Mouse (Mus musculus) monocyte, adult 5-6 weeks (primary cell): Measurements from ENCODE around the gene Myocd. TPM values are rescaled to one million over a fixed set of nuclear protein-coding genes. Genes with fewer than 3 reads are reported as not detected.

Experiments used
- ATAC-seq: fragments of 153-309, 156-312 bp; replicated peaks from 2 replicates; pipeline ENCODE4 v1.8.0; 2017; ENCODE audit warnings: mild to moderate bottlenecking; ENCODE audit not compliant: low TSS enrichment, insufficient number of reproducible peaks, severe bottlenecking, poor library complexity, low FRiP score
- total RNA-seq: library from RNA; stranded (forward); fragments of 200-1000, 200-491, 200-594 nt; gene quantifications from 3 replicates; pipeline ENCODE4 v1.2.3, GENCODE M21; 2017

The Myocd gene
- total RNA-seq, 1 experiment from 2014 or later: not detected

DNA sequence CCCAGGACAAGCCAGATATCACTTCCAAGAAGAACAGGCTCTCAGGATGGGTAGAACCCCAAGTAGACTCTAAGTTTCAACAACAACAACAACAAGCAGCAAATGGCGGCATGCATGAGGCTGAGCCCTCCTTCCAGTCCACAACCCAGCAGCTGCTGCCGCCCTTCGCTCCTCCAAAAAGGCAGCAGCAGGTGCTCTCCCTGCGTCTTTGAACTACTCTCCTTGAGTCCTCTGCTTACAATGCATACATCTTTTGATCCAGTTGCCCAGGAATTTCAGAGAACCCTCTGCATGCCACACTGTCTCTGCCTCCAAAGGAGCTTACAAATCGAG is 111.2 kb downstream of the Myocd start:
- ATAC-seq: no peak

DNA sequence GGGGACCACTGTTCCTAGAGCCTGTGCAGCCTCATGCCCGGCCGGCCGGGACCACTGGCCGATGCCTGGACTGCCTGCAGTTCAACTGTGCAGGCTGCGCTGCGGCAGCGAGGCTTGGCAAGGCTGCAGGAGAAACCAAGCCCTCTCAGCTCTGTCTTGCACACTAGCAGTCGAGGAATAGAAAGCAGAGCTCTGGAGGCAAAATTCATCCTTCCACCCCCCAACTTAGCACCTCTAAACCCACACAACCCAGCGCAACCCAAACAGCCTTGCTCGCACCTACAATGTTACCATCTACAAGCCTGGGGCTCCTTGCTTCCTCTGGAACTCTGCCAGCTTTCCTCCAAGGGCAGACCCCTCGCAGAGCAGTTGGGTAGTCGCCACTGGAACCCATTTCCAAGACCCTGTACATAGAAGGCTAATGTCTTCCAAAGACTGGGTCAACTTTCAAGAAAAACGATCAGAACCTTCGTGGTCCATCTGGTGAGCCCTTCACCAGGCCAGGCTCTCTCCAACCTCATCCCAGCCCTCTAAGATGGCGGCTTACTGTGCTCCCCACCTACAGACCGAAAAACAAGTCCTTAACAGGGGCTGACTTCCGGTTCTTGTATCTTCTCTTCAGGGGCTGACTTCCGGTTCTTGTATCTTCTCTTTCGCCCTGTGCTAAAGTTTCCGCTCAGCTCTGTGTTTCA is 111.7 kb downstream of the Myocd start:
- ATAC-seq: no peak

DNA sequence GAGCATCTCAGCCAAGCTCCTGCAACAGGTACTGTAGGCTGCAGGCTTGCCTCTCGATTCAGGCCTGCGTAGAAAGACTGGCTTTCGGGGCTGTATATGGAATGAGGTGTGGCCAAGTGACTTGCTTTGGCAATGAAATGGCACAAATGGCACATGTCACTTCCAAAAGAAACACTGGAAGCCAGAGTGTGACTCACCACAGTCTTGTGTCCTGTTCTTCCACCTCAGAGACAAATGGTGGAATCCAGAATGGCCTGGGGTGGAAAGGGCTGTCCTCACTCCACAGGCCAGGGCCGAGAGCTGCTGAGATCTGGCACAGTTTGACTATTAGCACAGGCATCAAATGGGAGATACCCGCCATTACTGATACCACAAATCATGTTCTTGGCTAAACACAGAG is 116.8 kb downstream of the Myocd start:
- ATAC-seq: no peak

DNA sequence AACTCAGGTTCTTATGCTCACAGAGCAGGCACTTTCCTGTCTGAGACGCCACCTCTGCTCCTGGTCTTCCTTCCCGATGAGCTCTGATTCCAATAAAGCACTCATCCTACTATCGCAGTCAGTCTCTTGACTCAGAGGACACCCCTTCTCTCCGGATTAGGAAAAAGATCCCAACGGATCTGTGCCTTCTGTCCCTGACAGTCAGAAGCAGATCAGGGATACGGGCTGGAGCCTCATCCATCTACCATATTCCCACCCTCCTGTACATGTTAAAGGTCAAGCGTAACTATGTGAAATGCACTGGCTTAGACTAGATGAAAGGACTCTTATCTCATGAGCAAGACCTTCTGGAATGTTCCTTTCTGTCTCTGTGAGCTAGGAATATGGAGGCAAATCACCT is 121.3 kb downstream of the Myocd start:
- no peak for ATAC-seq

DNA sequence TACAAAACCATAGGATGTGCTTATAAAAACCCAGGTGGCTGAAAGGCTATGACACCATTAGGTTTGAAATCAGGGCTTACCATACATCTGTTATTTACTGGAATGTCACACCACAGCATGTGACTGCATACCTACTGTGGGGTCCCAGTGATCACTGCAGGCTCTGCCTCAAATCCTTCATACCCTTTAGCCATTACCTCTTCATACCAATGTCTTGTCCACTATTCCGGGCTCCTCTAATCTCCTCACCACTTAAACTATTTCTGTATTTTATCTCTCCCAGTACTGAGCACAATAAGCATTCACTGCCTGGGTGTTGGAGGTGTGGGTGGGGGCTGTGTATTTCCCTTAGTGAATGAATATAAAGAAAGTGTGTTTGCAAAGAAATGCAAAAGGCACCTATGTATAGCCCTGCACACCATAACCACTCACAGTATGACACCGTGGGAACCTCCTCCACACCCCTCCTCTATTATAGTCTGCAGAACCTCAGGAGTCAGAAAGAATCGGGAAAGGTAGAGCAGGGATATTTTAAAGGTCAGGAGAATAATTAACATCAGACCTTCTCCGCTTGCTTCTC is 126.9 kb downstream of the Myocd start:
- ATAC-seq: no peak

DNA sequence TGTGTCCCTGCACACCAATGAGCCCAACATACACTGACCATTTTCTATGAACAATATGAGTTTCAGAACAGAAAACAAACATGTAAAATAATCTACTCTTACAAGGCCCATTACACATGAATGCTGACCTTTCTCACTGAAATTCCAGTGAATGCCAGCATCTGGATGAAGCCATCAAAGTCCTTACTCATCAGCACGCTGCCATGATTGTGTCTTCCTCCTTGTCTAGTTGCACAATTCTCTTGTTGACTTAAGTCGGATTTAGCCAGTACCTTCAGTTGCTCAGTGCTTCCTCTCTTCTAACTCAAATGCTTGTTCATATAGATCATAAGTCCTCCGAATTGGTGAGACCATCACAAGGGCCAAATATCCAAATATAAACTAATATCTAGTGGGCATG is 130.8 kb downstream of the Myocd start:
- ATAC-seq: no peak

DNA sequence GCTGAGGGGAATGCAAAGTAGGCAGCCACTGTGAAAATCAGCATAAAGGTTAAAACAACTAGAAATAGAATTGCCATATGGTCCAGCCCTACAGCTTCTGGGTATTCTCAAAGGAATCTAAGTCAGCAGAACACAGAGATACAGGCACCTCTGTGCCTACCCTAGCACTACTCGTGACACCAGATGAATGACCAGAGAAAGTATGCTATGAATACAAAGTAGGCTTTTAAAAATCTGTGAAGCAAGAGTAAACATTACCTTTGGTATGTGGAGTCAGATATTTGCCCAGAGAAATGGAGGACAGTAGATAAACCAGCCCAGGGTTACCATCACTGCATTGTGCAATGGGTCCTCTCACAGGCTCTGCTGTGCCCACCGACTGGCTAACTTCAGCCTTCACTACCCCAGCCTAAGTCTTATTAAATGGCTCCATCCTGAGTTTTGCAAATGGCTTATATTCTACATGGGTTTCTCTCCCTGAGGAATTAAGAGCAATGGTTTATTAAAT is 132.6 kb downstream of the Myocd start:
- no peak for ATAC-seq

DNA sequence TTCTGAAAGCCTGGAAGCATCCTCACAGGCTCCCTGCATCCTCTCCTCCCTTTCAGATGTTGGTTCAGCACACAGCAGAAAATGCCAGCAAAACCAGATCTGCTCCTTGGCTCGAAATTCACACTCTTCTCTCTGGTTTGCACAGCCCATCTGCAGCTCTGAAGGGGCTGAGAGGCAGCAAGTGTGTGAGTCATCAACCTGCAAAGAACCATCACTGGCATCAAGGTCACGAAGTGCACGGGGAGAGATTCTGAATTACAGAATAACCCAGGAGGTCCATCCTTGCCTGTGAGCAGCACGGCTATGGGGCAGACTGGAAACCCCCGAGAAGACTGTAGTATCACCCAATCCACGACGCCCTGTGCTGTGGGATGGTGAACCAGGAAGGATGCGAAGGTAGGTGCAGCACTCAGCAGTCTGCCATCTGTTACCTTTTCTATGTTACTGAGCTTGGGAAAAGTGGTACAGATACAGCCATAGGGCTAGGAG is 134.5 kb downstream of the Myocd start:
- ATAC-seq: no peak

DNA sequence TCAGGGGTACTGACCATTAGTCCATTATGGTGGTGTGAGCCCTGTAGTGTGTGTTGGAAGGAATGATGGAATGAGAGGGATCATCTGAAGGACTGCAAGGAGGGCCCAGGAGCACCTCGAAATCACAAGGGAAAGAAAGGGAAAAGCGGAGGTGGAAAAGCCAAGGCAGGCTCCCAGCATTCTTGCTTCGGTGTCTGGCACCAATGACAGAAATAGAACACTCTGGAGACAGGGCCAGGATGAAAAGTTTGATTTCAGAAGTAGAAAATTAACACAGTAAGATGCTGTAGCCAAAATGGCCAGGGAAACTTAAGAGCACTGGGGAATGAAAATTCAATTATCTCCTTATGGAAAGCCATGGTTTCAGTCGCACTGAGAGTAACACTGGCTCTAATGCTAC is 136.1 kb downstream of the Myocd start:
- no peak for ATAC-seq

DNA sequence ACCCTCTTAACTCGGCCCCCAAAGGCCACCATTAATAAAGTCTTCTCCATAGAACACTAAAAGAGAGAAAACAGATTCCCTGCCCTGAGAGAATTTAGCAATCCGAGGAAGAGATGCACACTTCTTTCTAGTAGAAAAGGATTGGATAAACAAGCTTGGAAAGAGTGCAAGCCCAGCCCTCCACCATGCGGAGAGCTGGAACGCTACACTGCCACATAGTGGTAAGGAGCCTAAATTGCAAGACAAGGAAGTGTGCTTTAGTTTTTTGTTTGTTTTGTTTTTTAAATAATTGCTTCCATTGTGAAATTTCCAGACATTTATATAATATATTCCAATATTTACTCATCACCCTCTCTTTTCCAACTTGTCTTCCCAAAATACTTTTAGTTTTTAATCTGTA is 140.7 kb downstream of the Myocd start:
- no peak for ATAC-seq

DNA sequence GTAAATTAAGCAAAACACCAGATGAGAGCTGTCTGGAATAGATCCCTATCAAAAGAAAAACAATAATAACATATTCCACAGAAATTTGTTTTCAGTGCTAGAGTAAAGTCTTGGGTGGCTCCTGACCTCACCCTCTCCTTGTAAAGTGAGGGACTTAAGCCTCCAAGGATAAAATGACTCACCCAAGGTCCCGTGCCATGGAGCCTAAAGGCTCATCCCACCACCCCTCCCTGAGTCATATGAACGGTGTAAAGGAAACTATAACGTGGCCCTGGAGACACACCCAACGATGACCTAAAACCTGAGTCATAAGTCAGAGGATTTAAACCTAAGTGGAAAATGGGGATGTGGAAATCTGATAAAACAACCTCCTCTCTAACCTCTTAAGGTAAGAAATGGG is 141.1 kb downstream of the Myocd start:
- ATAC-seq: no peak

DNA sequence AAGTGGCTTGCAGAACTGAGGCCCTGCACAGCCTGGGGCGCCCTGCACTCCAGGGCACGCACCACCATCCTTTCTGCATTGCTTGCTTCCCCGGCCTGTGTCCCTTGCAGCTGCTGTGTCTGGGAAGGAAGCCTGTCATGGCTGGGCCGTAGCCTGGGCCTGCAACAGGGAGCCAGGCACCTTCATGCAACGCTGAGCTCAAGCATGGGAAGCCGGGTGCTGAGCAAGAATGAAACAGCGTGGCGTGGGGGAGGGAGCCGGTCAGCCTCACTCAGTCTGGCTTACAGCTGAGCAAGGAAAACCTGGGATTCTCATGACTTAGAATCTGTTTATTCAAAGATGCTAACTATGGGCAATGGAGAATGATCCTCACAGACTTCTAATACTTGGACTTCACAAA is 143.2 kb downstream of the Myocd start:
- no peak for ATAC-seq

Other genes with a start within 250 kb of the Myocd start
- not detected in 3 replicates for gene 1700086D15Rik, start 110.1 kb downstream of the Myocd start, total RNA-seq
- not detected in 3 replicates for gene Arhgap44, start 107.0 kb downstream of the Myocd start, total RNA-seq